Mouse (Mus musculus) CH12.LX (cell line): Measurements from ENCODE around the gene Fbxl17. TPM values are rescaled to one million over a fixed set of nuclear protein-coding genes. Genes with fewer than 3 reads are reported as not detected.
A peak's percentile ranks its signal among the peaks of the same experiment; 100 is the strongest.

Experiments used
- DNase-seq: peaks from one replicate; pipeline ENCODE4 v3.0.0-alpha.2; 2013; ENCODE audit errors: extremely low read depth
- H3K27ac ChIP-seq: 2 replicates; pipeline ENCODE4 v1.5.1; 2012; ENCODE audit warnings: low read depth, mild to moderate bottlenecking, control low read depth, moderate library complexity; ENCODE audit not compliant: insufficient read depth
- H3K27me3 ChIP-seq: replicated peaks from 2 replicates; pipeline ENCODE3; 2012; ENCODE audit warnings: inconsistent platforms
- H3K36me3 ChIP-seq, 2 experiments: replicated peaks in 1 of 2; 2 replicates each; pipeline versions ENCODE3 to v1.6.1; 2012; ENCODE audit warnings: inconsistent platforms in 1 of 2, low read length in 1 of 2, mild to moderate bottlenecking in 1 of 2, mixed read lengths in 1 of 2, moderate library complexity in 1 of 2; ENCODE audit not compliant: control insufficient read depth in 1 of 2, insufficient read depth in 1 of 2
- H3K4me1 ChIP-seq, 2 experiments: 2 replicates each; pipeline ENCODE4 v1.6.1; 2012; ENCODE audit warnings: inconsistent platforms in 1 of 2, moderate library complexity in 1 of 2; ENCODE audit not compliant: insufficient read depth in 2 of 2, control insufficient read depth in 1 of 2
- H3K4me2 ChIP-seq: 2 replicates; pipeline ENCODE4 v1.6.1; 2012; ENCODE audit warnings: low read depth, mild to moderate bottlenecking, control low read depth; ENCODE audit not compliant: poor library complexity, insufficient read depth, severe bottlenecking
- H3K4me3 ChIP-seq, 3 experiments: fragments of 150-350 bp in 1 of 3; sonication (generic) in 1 of 3; replicated peaks in 1 of 3; 2 replicates each; pipeline versions ENCODE3 to v1.5.1; 2011 to 2012; ENCODE audit warnings: low read depth in 2 of 3, low read length in 2 of 3, mild to moderate bottlenecking in 2 of 3, moderate library complexity in 2 of 3, control low read depth in 1 of 3, improper control_type of control experiment in 1 of 3, inconsistent platforms in 1 of 3, mixed read lengths in 1 of 3; ENCODE audit not compliant: poor library complexity in 1 of 3
- H3K79me2 ChIP-seq: replicated peaks from 2 replicates; pipeline ENCODE4 v1.6.1; 2012; ENCODE audit warnings: mild to moderate bottlenecking, moderate library complexity; ENCODE audit not compliant: control insufficient read depth, poor library complexity, insufficient read depth, severe bottlenecking; ENCODE audit errors: extremely low read depth
- H3K9ac ChIP-seq: 2 replicates; pipeline ENCODE4 v1.6.1; 2012; ENCODE audit warnings: low read depth, mild to moderate bottlenecking, control low read depth, moderate library complexity; ENCODE audit not compliant: insufficient read depth
- H3K9me3 ChIP-seq: replicated peaks from 2 replicates; pipeline ENCODE3; 2012; ENCODE audit warnings: low read length, inconsistent platforms, mixed read lengths
- BHLHE40 ChIP-seq: IDR thresholded peaks from 2 replicates; pipeline ENCODE4 v1.6.1; 2011; ENCODE audit warnings: mild to moderate bottlenecking, low read depth, low read length, improper control_type of control experiment
- CHD1 ChIP-seq: IDR thresholded peaks from 2 replicates; pipeline ENCODE4 v1.6.1; 2012; ENCODE audit warnings: low read depth, low read length, improper control_type of control experiment, inconsistent platforms
- CTCF ChIP-seq, 2 experiments: IDR thresholded peaks in 1 of 2; conservative IDR thresholded peaks in 1 of 2; 2 replicates each; pipeline ENCODE4 v1.5.1; 2011 to 2012; ENCODE audit warnings: low read depth in 2 of 2, low read length in 2 of 2, improper control_type of control experiment in 1 of 2, inconsistent platforms in 1 of 2, mild to moderate bottlenecking in 1 of 2, moderate library complexity in 1 of 2
- ELF1 ChIP-seq: IDR thresholded peaks from 2 replicates; pipeline ENCODE4 v1.6.1; 2014; ENCODE audit warnings: low read depth, mild to moderate bottlenecking, inconsistent platforms, low read length, improper control_type of control experiment
- ETS1 ChIP-seq: conservative IDR thresholded peaks from 2 replicates; pipeline ENCODE4 v1.6.1; 2012; ENCODE audit warnings: low read depth, mild to moderate bottlenecking, inconsistent platforms, low read length, improper control_type of control experiment, moderate library complexity
- IRF4 ChIP-seq: IDR thresholded peaks from 2 replicates; pipeline ENCODE4 v1.6.1; 2014; ENCODE audit warnings: low read depth, mild to moderate bottlenecking, inconsistent platforms, low read length, improper control_type of control experiment
- JUN ChIP-seq: IDR thresholded peaks from 2 replicates; pipeline ENCODE4 v1.6.1; 2011; ENCODE audit warnings: low read depth, mild to moderate bottlenecking, low read length, improper control_type of control experiment, moderate library complexity; ENCODE audit not compliant: insufficient read depth
- MAFK ChIP-seq: IDR thresholded peaks from 2 replicates; pipeline ENCODE4 v1.6.1; 2011; ENCODE audit warnings: low read length, improper control_type of control experiment; ENCODE audit not compliant: insufficient replicate concordance
- MAX ChIP-seq: IDR thresholded peaks from 2 replicates; pipeline ENCODE4 v1.6.1; 2011; ENCODE audit warnings: low read length, improper control_type of control experiment
- MEF2A ChIP-seq: IDR thresholded peaks from 2 replicates; pipeline ENCODE4 v1.6.1; 2014; ENCODE audit warnings: low read depth, mild to moderate bottlenecking, inconsistent platforms, low read length, improper control_type of control experiment, borderline replicate concordance
- MXI1 ChIP-seq: IDR thresholded peaks from 2 replicates; pipeline ENCODE4 v1.6.1; 2011; ENCODE audit warnings: mild to moderate bottlenecking, low read depth, low read length, improper control_type of control experiment
- MYC ChIP-seq: IDR thresholded peaks from 2 replicates; pipeline ENCODE4 v1.6.1; 2011; ENCODE audit warnings: low read depth, mild to moderate bottlenecking, improper control_type of control experiment, low read length
- NRF1 ChIP-seq: IDR thresholded peaks from 2 replicates; pipeline ENCODE4 v1.6.1; 2014; ENCODE audit warnings: low read depth, mild to moderate bottlenecking, inconsistent platforms, low read length, improper control_type of control experiment, moderate library complexity
- PAX5 ChIP-seq: IDR thresholded peaks from 2 replicates; pipeline ENCODE4 v1.6.1; 2012; ENCODE audit warnings: low read length, inconsistent platforms, mixed read lengths
- POLR2A ChIP-seq: IDR thresholded peaks from 2 replicates; pipeline ENCODE4 v1.6.1; 2011; ENCODE audit warnings: low read depth, mild to moderate bottlenecking, improper control_type of control experiment, low read length
- RAD21 ChIP-seq: IDR thresholded peaks from 2 replicates; pipeline ENCODE4 v1.6.1; 2011; ENCODE audit warnings: low read depth, mild to moderate bottlenecking, low read length, improper control_type of control experiment, moderate library complexity
- RCOR1 ChIP-seq: conservative IDR thresholded peaks from 2 replicates; pipeline ENCODE4 v1.6.1; 2012; ENCODE audit warnings: low read depth, mild to moderate bottlenecking, inconsistent platforms, low read length, improper control_type of control experiment
- SIN3A ChIP-seq: IDR thresholded peaks from 2 replicates; pipeline ENCODE4 v1.6.1; 2012; ENCODE audit warnings: low read length, improper control_type of control experiment, inconsistent platforms
- SMC3 ChIP-seq: IDR thresholded peaks from 2 replicates; pipeline ENCODE4 v1.6.1; 2011; ENCODE audit warnings: low read depth, low read length, improper control_type of control experiment
- ZC3H11A ChIP-seq: IDR thresholded peaks from 2 replicates; pipeline ENCODE4 v1.6.1; 2012; ENCODE audit warnings: low read depth, mild to moderate bottlenecking, inconsistent platforms, low read length, improper control_type of control experiment
- ZNF384 ChIP-seq: IDR thresholded peaks from 2 replicates; pipeline ENCODE4 v1.6.1; 2012; ENCODE audit warnings: low read depth, low read length, improper control_type of control experiment, inconsistent platforms
- dilution Hi-C: fragments of 300-500 bp; cut with MboI; formaldehyde crosslinking; loops from 2 replicates; pipeline ENCODE4 v1.14.3; 2020; ENCODE audit warnings: low sequenced_read_pairs; ENCODE audit not compliant: extremely low pct_unique_long_range_greater_than_20kb, extremely low pct_ligation_motif_present
- in situ Hi-C: fragments of 300-500 bp; cut with MboI; formaldehyde crosslinking; loops from 3 replicates; pipeline ENCODE4 v1.14.3; 2019; ENCODE audit warnings: low sequenced_read_pairs, low pct_ligation_motif_present, low pct_unique_long_range_greater_than_20kb, mixed read lengths
- polyA plus RNA-seq: library from polyadenylated mRNA; unstranded; fragments of >175 nt; gene quantifications from 2 replicates; pipeline ENCODE4 v1.2.1, GENCODE M21; 2012; ENCODE audit warnings: low read depth; ENCODE audit not compliant: insufficient read length
- total RNA-seq, 2 experiments: library from RNA; depleted of rRNA; stranded (reverse); fragments of 300-350 nt in 1 of 2; fragments of >200 nt in 1 of 2; gene quantifications; 2 replicates each; pipeline ENCODE4 v1.2.3; 2012 to 2014

The Fbxl17 gene
- total and polyA plus RNA-seq, 3 experiments, result 4.0 to 6.9 (median 4.3) TPM

- Histone ChIP-seq H3K27ac (no peak overlapping the region), H3K4me1 (peaks cover 3 to 22% of the 10 kb centered on the region in 2 experiments; a peak in 3 of 4 replicates)
- TF ChIP-seq RCOR1, result no peak
- no peak for TF ChIP-seq POLR2A
- TF ChIP-seq MEF2A, result no peak
- peak; percentile 98 for TF ChIP-seq SMC3
- TF ChIP-seq MYC, result no peak
- peak; percentile 93 to 98 for TF ChIP-seq CTCF (conservative IDR thresholded peaks at IDR 0.05 in 1 of 2, IDR thresholded peaks at IDR 0.05 in 1 of 2; ENCODE audit: low read depth in 2 of 2, low read length in 2 of 2)
- TF ChIP-seq MAFK, result no peak
- no peak for TF ChIP-seq SIN3A
- peak; percentile 90 for TF ChIP-seq RAD21
- peak; percentile 77 for TF ChIP-seq ZC3H11A
- no peak for TF ChIP-seq ETS1
- no peak for TF ChIP-seq MXI1
- no peak for TF ChIP-seq MAX
- TF ChIP-seq, all 38 proteins: peak for 4
- H3K27me3 ChIP-seq, result no peaks in the 10 kb centered on the region
- no peak overlapping the region for H3K9ac ChIP-seq
- dilution Hi-C loops, result no loop called here
- no peak overlapping the region for H3K4me3 ChIP-seq
- no peaks in the 10 kb centered on the region for H3K9me3 ChIP-seq
- DNase-seq, result peak; percentile 80
- no peaks in the 10 kb centered on the region for H3K79me2 ChIP-seq
- H3K36me3 ChIP-seq, result peaks cover 0 to 9% of the 10 kb centered on the region in 2 experiments
- H3K4me2 ChIP-seq, result no peak overlapping the region
- in situ Hi-C loops, result loop anchor here (5.0 kb wide), 1 partner anchor 88 kb away; no protein-coding TSS in a partner anchor
These were observed 175.8 kb downstream of the Fbxl17 start for GRCm38 (mm10) chr17:63324039-63324438.

GRCm38 (mm10) chr17:63322846-63323245 lies 177.0 kb downstream of the Fbxl17 start:
- no peak overlapping the region for H3K27ac ChIP-seq
- in situ Hi-C loops, result loop anchor here (5.0 kb wide), 1 partner anchor 89 kb away; no protein-coding TSS in a partner anchor
- no peaks in the 10 kb centered on the region for H3K9me3 ChIP-seq
- H3K4me2 ChIP-seq, result no peak overlapping the region
- peaks cover 3 to 22% of the 10 kb centered on the region in 2 experiments; a peak in 3 of 4 replicates for H3K4me1 ChIP-seq
- peaks cover 0 to 9% of the 10 kb centered on the region in 2 experiments for H3K36me3 ChIP-seq
- no peaks in the 10 kb centered on the region for H3K27me3 ChIP-seq
- dilution Hi-C loops, result no loop called here
- no peak for DNase-seq
- H3K4me3 ChIP-seq, result no peak overlapping the region
- no peaks in the 10 kb centered on the region for H3K79me2 ChIP-seq
- TF ChIP-seq ZNF384, result no peak
- no peak for TF ChIP-seq NRF1
- TF ChIP-seq IRF4, result no peak
- TF ChIP-seq PAX5, result no peak
- no peak for TF ChIP-seq BHLHE40
- no peak for TF ChIP-seq CHD1
- no peak for TF ChIP-seq MXI1
- no peak for TF ChIP-seq POLR2A
- TF ChIP-seq ELF1, result no peak
- TF ChIP-seq SMC3, result no peak
- no peak for TF ChIP-seq ETS1
- no peak for TF ChIP-seq SIN3A
- TF ChIP-seq MAX, result no peak
- TF ChIP-seq JUN, result no peak
- no peak for TF ChIP-seq RCOR1
- no peak overlapping the region for H3K9ac ChIP-seq
